Mouse (Mus musculus): Measurements from ENCODE around the gene Rere. TPM values are rescaled to one million over a fixed set of nuclear protein-coding genes. Genes with fewer than 3 reads are reported as not detected.
A peak's percentile ranks its signal among the peaks of the same experiment; 100 is the strongest.
"Not testable (repeated sequence)": the region's sequence is repeated elsewhere in the genome, so short reads cannot be mapped to it uniquely, and the experiment has no call there.

Gene Rere
- polyA plus RNA-seq, 1 experiment from 2014 or later: 19.7 TPM

DNA sequence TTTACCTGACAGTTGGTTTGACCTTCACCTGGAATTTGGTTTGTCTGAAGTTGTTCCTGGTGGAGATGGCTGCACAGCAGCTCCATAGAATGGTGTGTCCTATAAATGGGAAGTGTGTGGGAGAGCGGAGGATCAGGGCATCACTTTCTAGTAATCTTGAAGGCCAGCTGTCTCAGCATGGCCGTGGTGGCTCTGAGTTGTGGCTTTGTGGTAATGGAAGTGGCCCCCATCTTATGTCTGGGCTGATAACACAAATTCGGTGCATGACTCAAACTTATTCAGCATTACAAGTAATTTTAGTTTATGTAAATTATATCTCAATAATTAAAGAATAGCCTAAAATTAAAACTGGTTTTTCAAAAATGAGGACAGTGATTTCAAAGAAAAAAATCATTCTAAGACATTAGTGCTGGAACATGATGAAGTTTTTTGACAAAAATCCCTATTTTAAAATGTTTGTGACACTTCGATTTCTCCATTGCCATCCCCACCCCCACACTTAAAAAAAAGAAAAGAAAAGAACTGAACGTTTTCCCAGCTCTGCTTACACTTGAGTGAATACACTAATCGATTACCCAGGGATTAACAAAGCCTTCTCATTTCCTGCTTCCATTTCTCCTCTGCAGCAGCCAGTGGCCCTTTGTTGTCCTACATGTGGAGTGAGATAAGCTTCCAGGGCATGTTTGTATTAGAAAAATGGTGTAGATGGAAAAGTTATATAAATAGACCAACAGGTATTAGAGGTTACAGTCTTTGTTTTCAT is 180.2 kb downstream of the Rere start:
- Histone ChIP-seq H3K36me3 (no peaks in the 10 kb centered on the region), H3K9me3 (no peaks in the 10 kb centered on the region), H3K27me3 (no peaks in the 10 kb centered on the region), H3K9ac (no peak overlapping the region), H3K27ac (no peak overlapping the region), H3K4me3 (no peak overlapping the region), H3K4me2 (no peak overlapping the region), H3K4me1 (peaks cover 13% of the 10 kb centered on the region)
- WGBS: 48% methylated on average over 6 of the region's 6 CpGs
- ATAC-seq (ENCODE audit: insufficient number of reproducible peaks, low FRiP score, low TSS enrichment, low read depth): no peak

DNA sequence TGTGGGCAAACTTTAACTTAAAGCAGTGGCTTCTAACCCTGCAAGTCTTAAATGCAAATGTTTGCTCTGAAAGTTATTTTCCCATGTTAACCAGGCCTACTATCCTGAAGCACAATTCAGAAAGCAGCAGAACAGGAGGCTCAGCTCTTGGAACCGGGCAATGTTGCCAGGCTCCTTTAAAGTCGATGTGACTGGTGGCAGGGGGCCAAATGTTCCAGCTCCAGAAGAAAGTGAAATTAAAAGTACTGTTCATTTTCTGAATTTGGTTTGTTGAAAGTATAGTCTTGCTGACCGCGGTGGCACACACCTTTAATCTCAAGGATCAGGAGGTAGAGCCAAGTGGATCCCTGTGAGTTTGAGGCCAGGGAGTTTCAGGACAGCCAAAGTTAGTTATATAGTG is 180.9 kb downstream of the Rere start:
- Histone ChIP-seq H3K9me3 (no peaks in the 10 kb centered on the region), H3K4me3 (no peak overlapping the region), H3K27me3 (no peaks in the 10 kb centered on the region), H3K9ac (no peak overlapping the region), H3K27ac (peak overlapping the region; percentile 47; the same call in 1 of the 2 replicates), H3K4me1 (peaks cover 12% of the 10 kb centered on the region), H3K36me3 (no peaks in the 10 kb centered on the region), H3K4me2 (no peak overlapping the region)
- ATAC-seq (ENCODE audit: insufficient number of reproducible peaks, low FRiP score, low TSS enrichment, low read depth): no peak
- WGBS: 40% methylated on average over 4 of the region's 4 CpGs

DNA sequence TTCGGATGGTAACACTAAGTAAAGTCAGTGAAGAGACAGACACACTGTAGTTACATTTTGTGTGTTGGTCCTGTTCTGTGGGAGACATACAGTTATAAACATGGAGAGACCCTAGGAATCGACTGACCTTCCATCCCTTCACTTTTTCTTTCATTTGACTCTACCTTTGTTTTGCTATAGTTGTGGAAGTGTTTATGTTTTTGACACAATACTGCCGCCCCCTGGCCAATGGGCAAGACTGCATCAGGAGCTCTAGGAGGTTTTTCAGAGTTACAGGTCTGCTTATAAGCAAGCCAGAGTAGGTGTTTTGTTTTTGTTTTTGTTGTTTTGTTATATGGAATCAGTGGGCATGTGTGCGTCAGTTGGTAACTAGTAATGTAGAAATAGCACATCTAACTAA is 184.3 kb downstream of the Rere start:
- 55% methylated on average over 4 of the region's 4 CpGs for WGBS
- H3K9ac ChIP-seq: no peak overlapping the region
- H3K4me1 ChIP-seq: peaks cover 10% of the 10 kb centered on the region
- H3K27me3 ChIP-seq: no peaks in the 10 kb centered on the region
- peaks cover 6% of the 10 kb centered on the region; the same call in 1 of the 2 replicates for H3K36me3 ChIP-seq
- H3K27ac ChIP-seq: no peak overlapping the region
- H3K4me3 ChIP-seq: no peak overlapping the region
- no peak for ATAC-seq (ENCODE audit: insufficient number of reproducible peaks, low FRiP score, low TSS enrichment, low read depth)
- no peak overlapping the region for H3K4me2 ChIP-seq
- no peaks in the 10 kb centered on the region for H3K9me3 ChIP-seq

DNA sequence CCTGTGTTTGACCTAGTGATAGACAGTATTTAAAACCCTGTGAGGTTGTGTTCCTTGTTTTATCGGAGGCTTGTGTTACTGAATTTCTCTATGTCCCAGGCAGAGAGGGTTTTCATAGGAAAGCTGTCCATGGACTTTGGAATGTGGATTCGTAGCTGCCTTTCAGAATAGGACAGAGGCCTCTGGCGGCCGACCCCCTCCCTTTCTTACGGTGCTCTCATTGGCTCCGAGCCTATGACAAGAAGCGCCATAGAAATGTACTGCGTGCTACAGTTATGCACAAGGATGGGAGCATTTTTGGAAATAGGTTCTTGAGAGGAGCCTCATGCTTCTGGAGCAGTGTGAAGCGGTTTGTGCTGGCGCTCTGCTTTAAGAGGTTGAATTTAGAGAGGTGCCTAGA is 187.8 kb downstream of the Rere start:
- Histone ChIP-seq H3K9me3 (no peaks in the 10 kb centered on the region), H3K4me3 (no peak overlapping the region), H3K4me2 (no peak overlapping the region), H3K4me1 (no peaks in the 10 kb centered on the region; the same call in 1 of the 2 replicates), H3K9ac (no peak overlapping the region), H3K36me3 (peaks cover 12% of the 10 kb centered on the region), H3K27me3 (no peaks in the 10 kb centered on the region), H3K27ac (no peak overlapping the region)
- ATAC-seq (ENCODE audit: insufficient number of reproducible peaks, low FRiP score, low TSS enrichment, low read depth): no peak
- WGBS: 79% methylated on average over 10 of the region's 10 CpGs

DNA sequence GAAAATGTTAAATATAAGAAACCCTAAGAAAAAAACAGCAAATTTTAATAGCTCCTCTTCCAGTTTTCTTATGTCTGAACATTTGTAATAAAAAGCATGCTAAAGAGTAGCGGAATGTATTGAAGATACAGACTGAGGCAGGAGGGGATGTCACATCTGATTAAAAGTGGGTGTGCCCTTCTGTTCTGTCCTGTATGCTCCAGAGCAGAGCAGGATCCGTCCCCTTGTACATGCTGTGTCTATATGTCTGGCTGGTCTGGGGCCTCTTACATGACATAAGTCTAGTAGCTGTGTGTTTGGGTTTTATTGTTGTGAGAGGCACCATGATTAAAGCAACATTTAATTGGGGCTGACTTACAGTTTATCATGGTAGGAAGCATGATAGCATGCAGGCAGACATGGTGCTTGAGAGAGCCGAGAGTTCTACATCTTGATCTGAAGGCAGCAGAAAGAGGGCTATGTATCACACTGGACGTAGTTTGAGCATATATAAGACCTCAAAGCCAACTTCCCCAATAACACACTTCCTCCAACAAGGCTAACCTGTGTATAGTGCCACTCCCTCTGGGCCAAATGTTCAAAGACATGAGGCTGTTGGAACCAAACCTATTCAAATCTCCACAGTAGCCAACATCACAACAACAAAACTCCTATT is 189.4 kb downstream of the Rere start:
- Histone ChIP-seq H3K27ac (no peak overlapping the region), H3K4me3 (no peak overlapping the region), H3K9ac (no peak overlapping the region), H3K36me3 (peaks cover 15% of the 10 kb centered on the region), H3K4me2 (no peak overlapping the region), H3K9me3 (no peaks in the 10 kb centered on the region), H3K4me1 (no peaks in the 10 kb centered on the region), H3K27me3 (no peaks in the 10 kb centered on the region)
- no peak for ATAC-seq (ENCODE audit: insufficient number of reproducible peaks, low FRiP score, low TSS enrichment, low read depth)
- WGBS: 98% methylated on average over 4 of the region's 4 CpGs

DNA sequence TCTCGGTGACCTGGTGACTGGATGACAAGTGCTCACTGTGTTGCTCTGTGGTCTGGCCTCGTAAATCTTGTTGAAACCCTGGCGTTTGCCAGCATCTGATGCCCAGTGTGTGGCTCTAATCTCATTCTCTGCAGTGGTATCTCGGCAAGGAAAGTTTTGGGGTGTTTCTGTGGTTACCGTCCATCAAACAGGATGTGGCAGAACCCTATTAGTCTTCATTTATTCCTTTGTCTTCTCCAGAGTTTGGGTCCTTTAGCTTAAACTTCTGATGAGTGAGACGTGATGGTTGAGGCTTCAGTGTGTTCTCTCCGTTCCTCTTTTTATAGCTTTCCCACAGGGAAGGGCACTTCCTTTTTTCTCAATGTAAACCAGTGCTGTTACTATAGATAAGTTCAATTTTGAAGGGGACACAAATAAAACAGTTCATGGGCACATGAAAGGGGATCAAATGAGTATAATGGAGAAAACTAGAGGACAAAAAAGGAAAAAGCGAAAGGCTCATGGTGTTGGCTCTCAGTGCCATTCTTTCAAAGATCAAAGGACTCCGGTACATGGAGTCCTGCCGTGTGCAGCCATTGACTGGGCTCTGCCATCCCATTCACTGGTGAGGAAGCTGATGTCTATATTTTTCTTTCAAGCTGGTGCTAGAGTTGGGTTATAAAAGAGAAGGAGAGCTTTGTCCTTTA is 191.4 kb downstream of the Rere start:
- H3K36me3 ChIP-seq: peaks cover 22% of the 10 kb centered on the region
- H3K9me3 ChIP-seq: no peaks in the 10 kb centered on the region
- H3K9ac ChIP-seq: no peak overlapping the region
- ATAC-seq (ENCODE audit: insufficient number of reproducible peaks, low FRiP score, low TSS enrichment, low read depth): no peak
- 49% methylated on average over 10 of the region's 10 CpGs for WGBS
- no peak overlapping the region for H3K4me2 ChIP-seq
- no peaks in the 10 kb centered on the region for H3K4me1 ChIP-seq
- no peaks in the 10 kb centered on the region for H3K27me3 ChIP-seq
- 0 out of 2 replicates have a peak overlapping the region, but pooled peaks have one; percentile 17 for H3K27ac ChIP-seq
- no peak overlapping the region for H3K4me3 ChIP-seq

DNA sequence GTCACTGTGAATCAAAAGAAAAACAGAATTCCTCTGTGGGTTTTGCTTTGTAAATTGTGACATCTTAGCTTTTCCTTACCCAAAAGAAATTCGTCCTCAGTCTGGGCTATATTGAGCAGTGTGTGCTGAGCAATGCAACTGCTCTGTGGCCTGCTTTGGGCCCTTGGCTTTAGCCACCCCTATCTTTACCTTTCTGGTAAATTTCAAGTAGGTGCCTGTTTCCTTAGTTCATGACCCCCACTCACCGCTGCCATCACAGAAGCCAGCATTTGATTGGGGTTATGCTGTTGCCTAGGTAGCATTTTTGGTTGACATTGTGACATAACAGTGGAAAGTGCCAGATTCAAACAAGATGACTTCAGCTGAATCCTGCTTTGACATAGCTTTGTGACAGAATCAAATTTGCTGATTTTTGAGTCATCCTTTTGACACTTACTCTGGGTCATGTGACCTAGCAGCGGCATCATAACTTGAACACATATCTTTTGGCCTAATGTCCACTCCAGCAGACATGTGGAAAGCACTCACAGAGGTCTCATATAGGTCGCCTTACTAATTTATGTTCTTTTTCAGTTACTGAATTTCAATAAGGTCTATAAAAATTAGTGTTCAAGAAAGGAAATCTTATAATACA is 192.1 kb downstream of the Rere start:
- Histone ChIP-seq H3K9ac (no peak overlapping the region), H3K4me3 (no peak overlapping the region), H3K9me3 (no peaks in the 10 kb centered on the region), H3K27ac (0 out of 2 replicates have a peak overlapping the region, but pooled peaks have one; percentile 17), H3K4me1 (no peaks in the 10 kb centered on the region), H3K27me3 (no peaks in the 10 kb centered on the region), H3K4me2 (no peak overlapping the region), H3K36me3 (peaks cover 26% of the 10 kb centered on the region)
- ATAC-seq (ENCODE audit: insufficient number of reproducible peaks, low FRiP score, low TSS enrichment, low read depth): no peak
- WGBS: 92% methylated on average over 4 of the region's 4 CpGs

DNA sequence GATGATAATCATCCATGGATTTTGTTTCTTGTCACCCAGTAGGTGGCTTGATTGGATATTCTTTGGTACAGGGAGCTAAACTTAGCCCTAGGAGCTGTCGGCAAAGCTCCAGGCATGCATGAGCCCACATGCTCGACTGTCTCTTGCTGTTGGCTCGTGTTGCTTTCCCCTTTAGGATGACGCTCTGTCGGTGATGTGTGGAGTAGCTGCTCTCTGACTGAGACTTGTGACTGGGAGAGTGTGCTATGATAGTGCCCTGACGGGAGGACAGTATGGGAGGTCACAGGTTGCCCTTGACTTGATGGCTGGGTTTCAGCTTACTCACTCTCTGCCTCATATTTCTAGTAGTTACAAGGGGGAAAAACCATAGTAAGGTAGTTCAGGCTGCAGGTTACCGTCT is 192.6 kb downstream of the Rere start:
- H3K9me3 ChIP-seq: no peaks in the 10 kb centered on the region
- no peak overlapping the region for H3K9ac ChIP-seq
- H3K4me1 ChIP-seq: no peaks in the 10 kb centered on the region
- H3K36me3 ChIP-seq: peaks cover 25% of the 10 kb centered on the region
- WGBS: 81% methylated on average over 7 of the region's 7 CpGs
- H3K4me3 ChIP-seq: no peak overlapping the region
- H3K27ac ChIP-seq: no peak overlapping the region
- ATAC-seq (ENCODE audit: insufficient number of reproducible peaks, low FRiP score, low TSS enrichment, low read depth): no peak
- no peak overlapping the region for H3K4me2 ChIP-seq
- H3K27me3 ChIP-seq: no peaks in the 10 kb centered on the region

DNA sequence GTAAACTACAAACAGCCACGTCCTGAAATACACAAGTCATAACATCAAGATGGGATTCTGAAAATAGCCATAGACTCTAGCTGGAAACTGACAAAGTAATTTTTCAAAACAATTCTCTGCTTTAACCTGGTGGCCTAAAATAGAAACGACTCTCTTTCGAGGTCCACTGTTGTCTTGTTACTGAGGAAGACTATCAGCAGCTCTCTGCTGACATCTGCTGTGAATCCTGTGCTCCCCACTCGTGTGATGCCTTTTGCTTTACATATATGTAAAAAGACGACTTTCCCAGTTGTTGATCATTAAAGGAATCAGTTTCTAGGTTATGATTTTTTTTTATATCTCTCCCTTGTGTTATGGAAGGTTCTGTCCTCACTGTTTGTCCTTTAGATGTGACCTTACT is 194.8 kb downstream of the Rere start:
- 64% methylated on average over 5 of the region's 5 CpGs for WGBS

DNA sequence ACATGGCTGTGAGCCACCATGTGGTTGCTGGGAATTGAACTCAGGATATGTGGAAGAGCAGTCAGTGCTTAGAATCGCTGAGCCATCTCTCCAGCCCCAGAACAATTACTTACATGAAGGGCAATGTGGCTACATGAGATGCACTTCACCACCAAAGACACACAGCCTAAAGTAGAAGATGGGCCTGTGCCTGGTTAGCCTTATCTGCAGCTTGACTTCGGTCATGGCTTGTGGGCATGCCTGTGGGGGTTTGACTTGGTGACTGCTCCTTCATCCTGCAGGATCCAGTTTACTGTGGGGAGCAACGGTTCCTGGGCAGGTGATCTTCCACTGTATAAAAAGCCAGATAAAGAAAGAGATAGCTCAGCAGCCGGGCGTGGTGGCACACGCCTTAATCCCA is 196.6 kb downstream of the Rere start:
- Histone ChIP-seq H3K27ac (no peak overlapping the region), H3K36me3 (peaks cover 29% of the 10 kb centered on the region), H3K27me3 (no peaks in the 10 kb centered on the region), H3K9ac (no peak overlapping the region), H3K4me2 (no peak overlapping the region), H3K9me3 (no peaks in the 10 kb centered on the region), H3K4me1 (no peaks in the 10 kb centered on the region), H3K4me3 (no peak overlapping the region)
- 93% methylated on average over 6 of the region's 6 CpGs for WGBS
- ATAC-seq (ENCODE audit: insufficient number of reproducible peaks, low FRiP score, low TSS enrichment, low read depth): no peak

More for the DNA sequence above, 194.8 kb downstream of the Rere start:
- Histone ChIP-seq H3K36me3 (peaks cover 25% of the 10 kb centered on the region), H3K27ac (no peak overlapping the region), H3K27me3 (no peaks in the 10 kb centered on the region), H3K9me3 (no peaks in the 10 kb centered on the region), H3K4me1 (no peaks in the 10 kb centered on the region), H3K4me3 (no peak overlapping the region), H3K9ac (no peak overlapping the region), H3K4me2 (no peak overlapping the region)
- ATAC-seq (ENCODE audit: insufficient number of reproducible peaks, low FRiP score, low TSS enrichment, low read depth): no peak

DNA sequence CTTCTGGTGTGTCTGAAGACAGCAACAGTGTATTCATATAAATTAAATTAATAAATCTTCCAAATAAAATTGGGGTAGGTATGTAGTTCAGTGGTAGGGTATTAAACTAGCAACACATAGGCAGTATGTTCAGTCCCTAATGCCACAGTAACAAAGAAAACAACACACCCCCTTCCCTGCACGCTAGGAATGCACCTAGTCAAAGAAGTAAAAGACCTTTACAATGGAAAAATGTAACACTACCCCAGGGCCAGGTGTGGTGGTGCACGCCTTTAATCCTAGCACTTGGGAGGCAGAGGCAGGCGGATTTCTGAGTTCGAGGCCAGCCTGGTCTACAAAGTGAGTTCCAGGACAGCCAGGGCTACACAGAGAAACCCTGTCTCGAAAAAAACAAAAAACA is 201.6 kb downstream of the Rere start:
- H3K4me1 ChIP-seq: peaks cover 18% of the 10 kb centered on the region; the same call in 1 of the 2 replicates
- not testable (repeated sequence) for H3K4me2 ChIP-seq; H3K27me3 ChIP-seq; H3K9me3 ChIP-seq; H3K4me3 ChIP-seq; H3K27ac ChIP-seq; H3K9ac ChIP-seq; ATAC-seq (ENCODE audit: insufficient number of reproducible peaks, low FRiP score, low TSS enrichment, low read depth)
- peaks cover 17% of the 10 kb centered on the region for H3K36me3 ChIP-seq
- 78% methylated on average over 5 of the region's 5 CpGs for WGBS
